19 mouse cellular contexts compared by ENCODE assay signal in the genomic region with DNA sequence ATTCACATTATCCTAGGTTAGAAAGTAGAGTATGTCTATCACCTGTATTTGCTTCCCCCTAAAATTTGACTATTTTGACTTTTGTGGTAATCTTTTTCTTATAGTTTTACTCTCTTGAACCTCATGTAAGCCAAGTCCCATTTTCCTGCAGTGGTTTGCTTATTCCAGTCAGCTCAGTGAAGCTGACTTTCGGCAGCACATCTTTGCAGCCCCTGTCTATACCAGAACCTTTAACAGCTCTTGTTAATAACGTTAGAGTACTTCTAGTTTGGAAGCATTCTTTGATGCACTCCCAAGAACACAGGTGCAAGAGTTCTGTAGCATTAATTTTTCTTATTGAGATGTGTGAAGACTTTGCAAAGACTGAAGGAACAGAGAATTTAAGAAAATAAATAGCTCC. TPM values are rescaled to one million over a fixed set of nuclear protein-coding genes. Genes with fewer than 3 reads are reported as not detected.
DNase-seq lines count a peak whose midpoint lies in the region; ATAC-seq and TF ChIP-seq lines count a peak whose summit lies in the region.
"Had no signal": no experiment of that assay in that cellular context is flagged by ENCODE, and none has a peak within 500 bp of the region (broad histone marks: within the 10 kb centered on the region; RNA-seq: fewer than 3 reads in every experiment).

No protein-coding gene starts in this region.

- DNase-seq in kidney, adult 2 months: no peak
- DNase-seq in 416B (ENCODE audit: low read depth): peak; percentile 52
- peak; percentile 41 for DNase-seq in MEL (ENCODE audit: low read depth, low spot score)
- DNase-seq in liver, embryonic 13.5 days: no peak
- no peak for DNase-seq in forebrain, postnatal 0 days
- no peak for DNase-seq in midbrain, embryonic 11.5 days (ENCODE audit: low spot score, missing footprints)
- DNase-seq: cerebellum, adult 11-12 months; cerebellum, postnatal 36 days; lung, postnatal 36 days; right cerebral cortex, postnatal 25 days; thymus, adult 18-20 months had no signal

- no peak for TF ChIP-seq EP300 in MEL (IDR thresholded peaks at IDR 0.05; ENCODE audit: low read depth in 1 of 2, low read length in 2 of 2)

- H3K4me1 ChIP-seq in kidney, adult 2 months (ENCODE audit: control insufficient read depth, insufficient read depth, low read length): peaks cover 37% of the 10 kb centered on the region
- peaks cover 3% of the 10 kb centered on the region; the same call in 1 of the 2 replicates for H3K4me1 ChIP-seq in kidney, embryonic 16.5 days (ENCODE audit: insufficient read depth, low read length)
- peaks cover 28 to 29% of the 10 kb centered on the region in 2 experiments for H3K4me1 ChIP-seq in MEL (ENCODE audit: control insufficient read depth in 1 of 2, insufficient read depth in 2 of 2, low read length in 2 of 2)
- peaks cover 76% of the 10 kb centered on the region for H3K4me1 ChIP-seq in liver, embryonic 13.5 days (replicated peaks)
- H3K4me1 ChIP-seq in forebrain, postnatal 0 days (ENCODE audit: insufficient read depth): no peaks in the 10 kb centered on the region
- H3K4me1 ChIP-seq in midbrain, embryonic 11.5 days (ENCODE audit: control insufficient read depth, insufficient read depth, low read length): no peaks in the 10 kb centered on the region
- H3K4me1 ChIP-seq: midbrain, embryonic 13.5 days; neural tube, embryonic 15.5 days had no signal

- ATAC-seq in kidney, embryonic 16.5 days (ENCODE audit: low FRiP score, low TSS enrichment): no peak
- ATAC-seq in liver, embryonic 13.5 days (ENCODE audit: low read depth): no peak
- ATAC-seq in forebrain, postnatal 0 days: no peak
- no peak for ATAC-seq in midbrain, embryonic 11.5 days (ENCODE audit: low FRiP score)
- ATAC-seq: forebrain, embryonic 14.5 days; midbrain, embryonic 13.5 days had no signal

- no peaks in the 10 kb centered on the region for H3K36me3 ChIP-seq in kidney, adult 2 months (ENCODE audit: control insufficient read depth, insufficient read depth, low read length)
- H3K36me3 ChIP-seq in kidney, embryonic 16.5 days (ENCODE audit: insufficient read depth, low read length): no peaks in the 10 kb centered on the region
- peaks cover 0 to 42% of the 10 kb centered on the region in 2 experiments; a peak in 2 of 4 replicates for H3K36me3 ChIP-seq in MEL (ENCODE audit: control insufficient read depth in 1 of 2, insufficient read depth in 2 of 2, low read length in 2 of 2)
- H3K36me3 ChIP-seq in liver, embryonic 13.5 days: no peaks in the 10 kb centered on the region
- no peaks in the 10 kb centered on the region for H3K36me3 ChIP-seq in forebrain, postnatal 0 days (ENCODE audit: insufficient read depth)
- H3K36me3 ChIP-seq in midbrain, embryonic 11.5 days (ENCODE audit: control insufficient read depth, insufficient read depth, low read length): no peaks in the 10 kb centered on the region
- H3K36me3 ChIP-seq: midbrain, embryonic 13.5 days; neural tube, embryonic 15.5 days had no signal

- TF ChIP-seq CTCF in kidney, adult 2 months (conservative IDR thresholded peaks at IDR 0.05; ENCODE audit: insufficient read depth, insufficient read length, low read depth, low read length): no peak
- no peak for TF ChIP-seq CTCF in MEL (IDR thresholded peaks at IDR 0.05 in 2 of 3, conservative IDR thresholded peaks at IDR 0.05 in 1 of 3; ENCODE audit: control insufficient read depth in 1 of 3, insufficient read depth in 1 of 3, low read depth in 2 of 3, low read length in 3 of 3, poor library complexity in 1 of 3, severe bottlenecking in 1 of 3)
- no peak for TF ChIP-seq CTCF in forebrain, postnatal 0 days (IDR thresholded peaks at IDR 0.05; ENCODE audit: low read depth)

- H3K9ac ChIP-seq in kidney, embryonic 16.5 days (replicated peaks; ENCODE audit: low read length): no peak overlapping the region
- peak overlapping the region; percentile 80 for H3K9ac ChIP-seq in MEL (ENCODE audit: control insufficient read depth, low read depth, low read length, poor library complexity, severe bottlenecking)
- peak overlapping the region; percentile 71; the same call in 1 of the 2 replicates for H3K9ac ChIP-seq in liver, embryonic 13.5 days
- no peak overlapping the region for H3K9ac ChIP-seq in forebrain, postnatal 0 days
- H3K9ac ChIP-seq in midbrain, embryonic 11.5 days (ENCODE audit: low read length): no peak overlapping the region
- H3K9ac ChIP-seq: midbrain, embryonic 13.5 days; neural tube, embryonic 15.5 days had no signal

- H3K4me2 ChIP-seq in kidney, embryonic 16.5 days (replicated peaks; ENCODE audit: low read depth, low read length): no peak overlapping the region
- peak overlapping the region; percentile 62 for H3K4me2 ChIP-seq in liver, embryonic 13.5 days
- no peak overlapping the region for H3K4me2 ChIP-seq in forebrain, postnatal 0 days (ENCODE audit: low read depth)
- no peak overlapping the region for H3K4me2 ChIP-seq in midbrain, embryonic 11.5 days
- H3K4me2 ChIP-seq: midbrain, embryonic 13.5 days; neural tube, embryonic 15.5 days had no signal

- no peak for TF ChIP-seq RAD21 in MEL (IDR thresholded peaks at IDR 0.05; ENCODE audit: low read depth, low read length)

- H3K79me2 ChIP-seq in MEL (ENCODE audit: control insufficient read depth, insufficient read depth, low read length, poor library complexity): peaks cover 55% of the 10 kb centered on the region

- no peak overlapping the region for H3K4me3 ChIP-seq in kidney, adult 2 months (ENCODE audit: insufficient read depth, low read depth, low read length)
- H3K4me3 ChIP-seq in kidney, embryonic 16.5 days (ENCODE audit: low read length): no peak overlapping the region
- H3K4me3 ChIP-seq in MEL (ENCODE audit: control insufficient read depth in 1 of 2, insufficient read depth in 1 of 2, low read depth in 2 of 2, low read length in 2 of 2): peak overlapping the region; percentile 69 to 94; a peak in 3 of 4 replicates
- peak overlapping the region; percentile 41 for H3K4me3 ChIP-seq in liver, embryonic 13.5 days (replicated peaks)
- no peak overlapping the region for H3K4me3 ChIP-seq in forebrain, postnatal 0 days (ENCODE audit: low read depth, low read length)
- no peak overlapping the region for H3K4me3 ChIP-seq in midbrain, embryonic 11.5 days (ENCODE audit: low read depth, low read length)
- H3K4me3 ChIP-seq: layer of hippocampus, adult 2 months; midbrain, embryonic 13.5 days; myocyte; neural tube, embryonic 15.5 days had no signal

- H3K27me3 ChIP-seq in kidney, adult 2 months (replicated peaks; ENCODE audit: control insufficient read depth, insufficient read depth, low read length): no peaks in the 10 kb centered on the region
- no peaks in the 10 kb centered on the region for H3K27me3 ChIP-seq in kidney, embryonic 16.5 days (ENCODE audit: insufficient read depth, low read length)
- no peaks in the 10 kb centered on the region for H3K27me3 ChIP-seq in MEL (ENCODE audit: control insufficient read depth in 1 of 2, insufficient read depth in 2 of 2, low read length in 2 of 2)
- no peaks in the 10 kb centered on the region for H3K27me3 ChIP-seq in liver, embryonic 13.5 days
- H3K27me3 ChIP-seq in forebrain, postnatal 0 days (ENCODE audit: insufficient read depth, low read length): no peaks in the 10 kb centered on the region
- H3K27me3 ChIP-seq in midbrain, embryonic 11.5 days (ENCODE audit: control insufficient read depth, insufficient read depth, low read length): no peaks in the 10 kb centered on the region
- H3K27me3 ChIP-seq: midbrain, embryonic 13.5 days; neural tube, embryonic 15.5 days had no signal

- 58% methylated on average over 2 of the region's 2 CpGs for WGBS in kidney, adult 2 months
- WGBS in kidney, embryonic 16.5 days: 86% methylated on average over 2 of the region's 2 CpGs
- 52% methylated on average over 2 of the region's 2 CpGs for WGBS in liver, embryonic 13.5 days (ENCODE audit: insufficient replicate concordance)
- WGBS in forebrain, postnatal 0 days: 78% methylated on average over 2 of the region's 2 CpGs
- WGBS in midbrain, embryonic 11.5 days: 85% methylated on average over 2 of the region's 2 CpGs

- H3K9me3 ChIP-seq in kidney, embryonic 16.5 days (ENCODE audit: low read length): no peaks in the 10 kb centered on the region
- no peaks in the 10 kb centered on the region for H3K9me3 ChIP-seq in MEL (replicated peaks; ENCODE audit: insufficient read depth, low read length)
- no peaks in the 10 kb centered on the region for H3K9me3 ChIP-seq in liver, embryonic 13.5 days (replicated peaks)
- H3K9me3 ChIP-seq in forebrain, postnatal 0 days (ENCODE audit: low read length): no peaks in the 10 kb centered on the region
- H3K9me3 ChIP-seq in midbrain, embryonic 11.5 days (ENCODE audit: control insufficient read depth, low read length): no peaks in the 10 kb centered on the region
- H3K9me3 ChIP-seq: G1E; midbrain, embryonic 13.5 days; neural tube, embryonic 15.5 days had no signal

- no peak for TF ChIP-seq POLR2A in kidney, adult 2 months (IDR thresholded peaks at IDR 0.05; ENCODE audit: low read depth, low read length)
- no peak for TF ChIP-seq POLR2A in MEL (IDR thresholded peaks at IDR 0.05; ENCODE audit: control insufficient read depth in 1 of 2, insufficient read depth in 1 of 2, low read depth in 1 of 2, low read length in 2 of 2, poor library complexity in 1 of 2)

- H3K27ac ChIP-seq in kidney, adult 2 months (ENCODE audit: insufficient read depth, low read depth, low read length): peak overlapping the region; percentile 83; the same call in 1 of the 2 replicates
- H3K27ac ChIP-seq in kidney, embryonic 16.5 days (ENCODE audit: low read length): no peak overlapping the region
- peak overlapping the region; percentile 76 for H3K27ac ChIP-seq in MEL (ENCODE audit: control insufficient read depth, low read depth, low read length)
- H3K27ac ChIP-seq in liver, embryonic 13.5 days: peak overlapping the region; percentile 79
- H3K27ac ChIP-seq in forebrain, postnatal 0 days (ENCODE audit: low read depth, low read length): no peak overlapping the region
- H3K27ac ChIP-seq in midbrain, embryonic 11.5 days (ENCODE audit: low read depth, low read length): no peak overlapping the region
- H3K27ac ChIP-seq: kidney, postnatal 0 days; layer of hippocampus, adult 2 months; midbrain, embryonic 13.5 days; neural tube, embryonic 15.5 days had no signal

RNA-seq across cellular contexts. Expression of a gene that starts 36.8 kb away (rescaled TPM):
- polyA plus RNA-seq in kidney, adult 2 months (2012; rRNA removed): 4.7 and 5.0 TPM in 2 replicates
- polyA plus RNA-seq in kidney, embryonic 16.5 days (2015; fragmentation: Nextera tagmentation; extraction: Ambion mirVana): 37.0 and 39.1 TPM in 2 replicates
- total RNA-seq in MEL (2012; rRNA removed): 14.5 and 15.9 TPM in 2 replicates
- polyA plus RNA-seq in MEL (2012; ENCODE audit: insufficient read depth in 1 of 2, insufficient read length in 2 of 2, low read depth in 1 of 2, low replicate concordance in 2 of 2, missing spikeins in 1 of 2): 10 to 100 TPM; 22.1 to 87.6 TPM
- 17.6 and 20.6 TPM in 2 replicates for polyA plus RNA-seq in liver, embryonic 13.5 days (2015; fragmentation: Nextera tagmentation; extraction: Ambion mirVana)
- 43.1 and 44.8 TPM in 2 replicates for total RNA-seq in forebrain, postnatal 0 days (2014; rRNA removed)
- 46.3 and 50.6 TPM in 2 replicates for polyA plus RNA-seq in forebrain, postnatal 0 days (2015; fragmentation: Nextera tagmentation; extraction: Ambion mirVana)
- 61.1 and 62.4 TPM in 2 replicates for polyA plus RNA-seq in midbrain, embryonic 11.5 days (2014; fragmentation: Nextera tagmentation; extraction: Ambion mirVana)

RNA-seq across cellular contexts. Expression of a gene that starts 37.1 kb away (rescaled TPM):
- polyA plus RNA-seq in kidney, adult 2 months (2012; rRNA removed): 15.3 and 15.4 TPM in 2 replicates
- polyA plus RNA-seq in kidney, embryonic 16.5 days (2015; fragmentation: Nextera tagmentation; extraction: Ambion mirVana): 10.2 and 10.3 TPM in 2 replicates
- 21.5 and 27.3 TPM in 2 replicates for total RNA-seq in MEL (2012; rRNA removed)
- polyA plus RNA-seq in MEL (2012; ENCODE audit: insufficient read depth in 1 of 2, insufficient read length in 2 of 2, low read depth in 1 of 2, low replicate concordance in 2 of 2, missing spikeins in 1 of 2): 10 to 100 TPM; 24.2 to 43.1 TPM
- polyA plus RNA-seq in liver, embryonic 13.5 days (2015; fragmentation: Nextera tagmentation; extraction: Ambion mirVana): 11.9 and 13.8 TPM in 2 replicates
- 5.1 and 8.9 TPM in 2 replicates for total RNA-seq in forebrain, postnatal 0 days (2014; rRNA removed)
- polyA plus RNA-seq in forebrain, postnatal 0 days (2015; fragmentation: Nextera tagmentation; extraction: Ambion mirVana): 1.6 and 2.3 TPM in 2 replicates
- polyA plus RNA-seq in midbrain, embryonic 11.5 days (2014; fragmentation: Nextera tagmentation; extraction: Ambion mirVana): 5.9 and 8.3 TPM in 2 replicates

Comparison
In these comparisons a context has a peak if more than half of its experiments do, and no peak if none do; other contexts are left out.
1. H3K27ac ChIP-seq: peak in kidney, adult 2 months (single experiment), MEL (single experiment) and liver, embryonic 13.5 days (single experiment); none in kidney, embryonic 16.5 days (single experiment), forebrain, postnatal 0 days (single experiment) and midbrain, embryonic 11.5 days (single experiment).
2. DNase-seq: peak in 416B (single experiment) and MEL (single experiment); none in kidney, adult 2 months (single experiment), liver, embryonic 13.5 days (single experiment), forebrain, postnatal 0 days (single experiment) and midbrain, embryonic 11.5 days (single experiment).
3. H3K4me3 ChIP-seq: peak in MEL (2 of 2) and liver, embryonic 13.5 days (single experiment); none in kidney, adult 2 months (single experiment), kidney, embryonic 16.5 days (single experiment), forebrain, postnatal 0 days (single experiment) and midbrain, embryonic 11.5 days (single experiment).
4. H3K9ac ChIP-seq: peak in MEL (single experiment) and liver, embryonic 13.5 days (single experiment); none in kidney, embryonic 16.5 days (single experiment), forebrain, postnatal 0 days (single experiment) and midbrain, embryonic 11.5 days (single experiment).